Mouse (Mus musculus): Measurements from ENCODE around the gene Bcr.

Bcr gene

GRCm38 (mm10) chr10:75233489-75233888, 173.1 kb downstream of the Bcr start:
- DNase-seq (ENCODE audit: low spot score in 2 of 2) = no peak

All from frontal cortex, postnatal 10 days (tissue).